Mouse (Mus musculus) neural tube, embryonic 11.5 days (tissue): Measurements from ENCODE around the gene Gm906. TPM values are rescaled to one million over a fixed set of nuclear protein-coding genes. Genes with fewer than 3 reads are reported as not detected.

ENCODE experiments used
- microRNA-seq: library from miRNA; unstranded; fragments of <30 nt; microRNA quantifications from one replicate; pipeline ENCODE4, GENCODE M21; 2016
- polyA plus RNA-seq: library from polyadenylated mRNA; unstranded; fragments of >200 nt; fragmentation: Nextera tagmentation; extraction: Ambion mirVana; gene quantifications from 2 replicates; pipeline ENCODE4 v1.2.1, GENCODE M21; 2014

Gm906 gene
- polyA plus RNA-seq, 1 experiment from 2014 or later, result not detected

Small RNA genes lying within 50 kb of the gene (microRNA-seq; reads per million reads assigned to microRNA genes)
- gene Gm24017, result not detected

Other genes with a start within 250 kb of the Gm906 start
- 31.3 and 32.6 TPM in 2 replicates for gene Fbxw17, start 167.6 kb upstream of the Gm906 start, polyA plus RNA-seq
- gene Gm47429, start 193.6 kb upstream of the Gm906 start, polyA plus RNA-seq, result not detected in 2 replicates
- gene Nutm2, start 217.0 kb upstream of the Gm906 start, polyA plus RNA-seq, result not detected in 2 replicates